Mouse (Mus musculus): ENCODE data around the gene Slc23a2.

DNA sequence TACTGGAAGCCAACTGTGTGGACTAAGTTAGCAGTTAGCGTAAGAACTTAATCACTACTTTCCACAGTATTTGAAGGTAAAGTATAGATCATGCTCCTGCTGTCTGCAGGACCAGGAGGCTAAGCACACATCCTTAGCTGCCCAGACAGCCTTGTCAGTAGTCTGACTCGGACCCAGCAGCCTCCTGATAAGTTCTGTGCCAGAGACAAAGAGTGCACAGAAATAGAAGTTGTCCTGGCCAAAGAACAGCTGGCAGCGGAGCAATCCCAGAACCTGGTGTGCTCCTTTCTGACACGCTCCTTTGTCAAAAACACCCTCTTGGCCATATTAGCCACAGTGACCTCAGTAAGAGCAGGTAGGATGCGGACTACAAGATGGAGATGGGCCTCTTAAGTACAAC, 65.8 kb downstream of the Slc23a2 start:
- TF ChIP-seq CTCF (IDR thresholded peaks at IDR 0.05; ENCODE audit: borderline replicate concordance, insufficient read depth, low read length) (no peak), POLR2A (IDR thresholded peaks at IDR 0.05; ENCODE audit: low read depth, low read length) (no peak)

Data from embryonic fibroblast, embryonic 13.5 days (primary cell).